Mouse (Mus musculus) myocyte (in vitro differentiated cells): ENCODE results near the gene Slc24a4. TPM values are rescaled to one million over a fixed set of nuclear protein-coding genes. Genes with fewer than 3 reads are reported as not detected.

Source experiments
- H3K27me3 ChIP-seq: one replicate; pipeline ENCODE4 v1.6.1; 2011; ENCODE audit not compliant: control insufficient read depth, insufficient read depth, insufficient read length
- H3K36me3 ChIP-seq: one replicate; pipeline ENCODE4 v1.6.1; 2011; ENCODE audit not compliant: control insufficient read depth, insufficient read depth
- H3K4me2 ChIP-seq: one replicate; pipeline ENCODE4 v1.6.1; 2011; ENCODE audit warnings: low read depth, control low read depth
- H3K4me3 ChIP-seq: one replicate; pipeline ENCODE4 v1.5.1; 2011; ENCODE audit warnings: mild to moderate bottlenecking, control low read depth, moderate library complexity
- H3K79me2 ChIP-seq: one replicate; pipeline ENCODE4 v1.6.1; 2011; ENCODE audit not compliant: control insufficient read depth, insufficient read depth
- H3ac ChIP-seq: one replicate; pipeline ENCODE4 v1.6.1; 2011; ENCODE audit not compliant: control insufficient read depth, insufficient read length
- CEBPB ChIP-seq: IDR thresholded peaks from 2 replicates; pipeline ENCODE4 v1.6.1; 2011; ENCODE audit warnings: mild to moderate bottlenecking, moderate library complexity; ENCODE audit not compliant: poor library complexity, insufficient read depth, severe bottlenecking
- E2F4 ChIP-seq: IDR thresholded peaks from one replicate; pipeline ENCODE4 v1.6.1; 2011; ENCODE audit warnings: mild to moderate bottlenecking, control low read depth, moderate library complexity; ENCODE audit not compliant: insufficient read depth
- MAX ChIP-seq: IDR thresholded peaks from one replicate; pipeline ENCODE4 v1.6.1; 2011; ENCODE audit warnings: low read depth, mild to moderate bottlenecking, control low read depth
- MYOD1 ChIP-seq, 3 experiments: IDR thresholded peaks; one replicate each; pipeline ENCODE4 v1.6.1; 2011; ENCODE audit warnings: control low read depth in 2 of 3, low read depth in 2 of 3, mild to moderate bottlenecking in 2 of 3, moderate library complexity in 1 of 3; ENCODE audit not compliant: insufficient read length in 2 of 3, control insufficient read depth in 1 of 3
- MYOG ChIP-seq, 3 experiments: IDR thresholded peaks; one replicate each; pipeline ENCODE4 v1.6.1; 2011; ENCODE audit warnings: control low read depth in 2 of 3, low read depth in 2 of 3, mild to moderate bottlenecking in 2 of 3; ENCODE audit not compliant: insufficient read length in 2 of 3, control insufficient read depth in 1 of 3, insufficient read depth in 1 of 3
- POLR2A ChIP-seq: IDR thresholded peaks from one replicate; pipeline ENCODE4 v1.6.1; 2011; ENCODE audit warnings: low read depth, mild to moderate bottlenecking, control low read depth, moderate library complexity; ENCODE audit not compliant: insufficient read length
- POLR2AphosphoS2 ChIP-seq: IDR thresholded peaks from one replicate; pipeline ENCODE4 v1.6.1; 2011; ENCODE audit warnings: low read depth, control low read depth; ENCODE audit not compliant: insufficient read length
- REST ChIP-seq: IDR thresholded peaks from one replicate; pipeline ENCODE4 v1.6.1; 2011; ENCODE audit warnings: mild to moderate bottlenecking, control low read depth, moderate library complexity; ENCODE audit not compliant: insufficient read depth, insufficient read length
- SRF ChIP-seq: IDR thresholded peaks from one replicate; pipeline ENCODE4 v1.6.1; 2011; ENCODE audit warnings: low read depth; ENCODE audit not compliant: control insufficient read depth, insufficient read length
- TCF12 ChIP-seq: IDR thresholded peaks from one replicate; pipeline ENCODE4 v1.6.1; 2011; ENCODE audit warnings: mild to moderate bottlenecking, control low read depth; ENCODE audit not compliant: poor library complexity, insufficient read depth, severe bottlenecking
- TCF3 ChIP-seq: IDR thresholded peaks from one replicate; pipeline ENCODE4 v1.6.1; 2011; ENCODE audit warnings: low read depth, control low read depth; ENCODE audit not compliant: insufficient read length
- USF1 ChIP-seq: IDR thresholded peaks from one replicate; pipeline ENCODE4 v1.6.1; 2011; ENCODE audit warnings: low read depth, mild to moderate bottlenecking, control low read depth, moderate library complexity
- polyA plus RNA-seq: library from polyadenylated mRNA; unstranded; fragments of >200 nt; fragmentation: generic; extraction: Trizol; gene quantifications from one replicate; pipeline ENCODE4 v1.2.1, GENCODE M21; 2012; ENCODE audit warnings: missing spikeins

The Slc24a4 gene
- polyA plus RNA-seq, 1 experiment: 0.01 TPM

GRCm38 (mm10) chr12:102127601-102128000 is 932 bp upstream of the Slc24a4 start:
- Histone ChIP-seq H3K4me3 (no peak overlapping the region), H3K27me3 (peaks cover 53% of the 10 kb centered on the region)

GRCm38 (mm10) chr12:102128791-102129507 is 416 bp downstream of the Slc24a4 start:
- Histone ChIP-seq H3K79me2 (no peaks in the 10 kb centered on the region), H3K4me3 (no peak overlapping the region), H3ac (no peak overlapping the region), H3K36me3 (no peaks in the 10 kb centered on the region), H3K4me2 (no peak overlapping the region), H3K27me3 (peaks cover 63% of the 10 kb centered on the region)
- no peak for TF ChIP-seq E2F4
- no peak for TF ChIP-seq MYOD1 (IDR thresholded peaks at IDR 0.05; ENCODE audit: control insufficient read depth in 1 of 3, insufficient read length in 2 of 3, low read depth in 2 of 3)
- TF ChIP-seq TCF12: no peak
- TF ChIP-seq USF1: no peak
- TF ChIP-seq POLR2AphosphoS2: no peak
- TF ChIP-seq CEBPB: no peak
- no peak for TF ChIP-seq MAX
- TF ChIP-seq REST: no peak
- no peak for TF ChIP-seq SRF
- no peak for TF ChIP-seq TCF3
- TF ChIP-seq MYOG (IDR thresholded peaks at IDR 0.05; ENCODE audit: control insufficient read depth in 1 of 3, insufficient read depth in 1 of 3, insufficient read length in 2 of 3, low read depth in 2 of 3): no peak
- TF ChIP-seq POLR2A: no peak

More at GRCm38 (mm10) chr12:102127601-102128000, 932 bp upstream of the Slc24a4 start:
- H3K4me2 ChIP-seq: no peak overlapping the region
- TF ChIP-seq MAX (no peak), POLR2A (no peak), CEBPB (no peak), POLR2AphosphoS2 (no peak), REST (no peak), TCF3 (no peak), MYOD1 (IDR thresholded peaks at IDR 0.05; ENCODE audit: control insufficient read depth in 1 of 3, insufficient read length in 2 of 3, low read depth in 2 of 3) (no peak), USF1 (no peak), TCF12 (no peak)
- no peaks in the 10 kb centered on the region for H3K36me3 ChIP-seq
- H3ac ChIP-seq: no peak overlapping the region
- no peaks in the 10 kb centered on the region for H3K79me2 ChIP-seq

- H3K4me2 ChIP-seq: no peak overlapping the region
- peaks cover 65% of the 10 kb centered on the region for H3K27me3 ChIP-seq
- TF ChIP-seq MYOD1 (IDR thresholded peaks at IDR 0.05; ENCODE audit: control insufficient read depth in 1 of 3, insufficient read length in 2 of 3, low read depth in 2 of 3) (no peak), REST (no peak), SRF (no peak), E2F4 (no peak), POLR2AphosphoS2 (no peak), MYOG (IDR thresholded peaks at IDR 0.05; ENCODE audit: control insufficient read depth in 1 of 3, insufficient read depth in 1 of 3, insufficient read length in 2 of 3, low read depth in 2 of 3) (no peak), MAX (no peak)
- no peak overlapping the region for H3K4me3 ChIP-seq
- no peaks in the 10 kb centered on the region for H3K79me2 ChIP-seq
- no peak overlapping the region for H3ac ChIP-seq
- no peaks in the 10 kb centered on the region for H3K36me3 ChIP-seq
Measured at GRCm38 (mm10) chr12:102129508-102130030, 1.0 kb downstream of the Slc24a4 start.

GRCm38 (mm10) chr12:102139710-102140109 is 11.2 kb downstream of the Slc24a4 start:
- H3K79me2 ChIP-seq: no peaks in the 10 kb centered on the region
- no peak overlapping the region for H3K4me2 ChIP-seq
- no peak overlapping the region for H3ac ChIP-seq
- TF ChIP-seq SRF (no peak), POLR2AphosphoS2 (no peak), REST (no peak), TCF3 (no peak)
- H3K4me3 ChIP-seq: no peak overlapping the region
- peaks cover 3% of the 10 kb centered on the region for H3K27me3 ChIP-seq
- no peaks in the 10 kb centered on the region for H3K36me3 ChIP-seq

GRCm38 (mm10) chr12:102141330-102141729 is 12.8 kb downstream of the Slc24a4 start:
- no peak overlapping the region for H3ac ChIP-seq
- H3K27me3 ChIP-seq: no peaks in the 10 kb centered on the region
- no peak overlapping the region for H3K4me3 ChIP-seq
- H3K36me3 ChIP-seq: no peaks in the 10 kb centered on the region
- peak in 1 of 3 experiments; percentile 8 for TF ChIP-seq MYOD1 (IDR thresholded peaks at IDR 0.05; ENCODE audit: control insufficient read depth in 1 of 3, insufficient read length in 2 of 3, low read depth in 2 of 3)
- no peak for TF ChIP-seq CEBPB
- no peak for TF ChIP-seq E2F4
- TF ChIP-seq TCF3: no peak
- no peak for TF ChIP-seq TCF12
- no peak for TF ChIP-seq SRF
- TF ChIP-seq USF1: peak; percentile 88
- TF ChIP-seq POLR2AphosphoS2: no peak
- peak in 2 of 3 experiments; percentile 8 to 28 for TF ChIP-seq MYOG (IDR thresholded peaks at IDR 0.05; ENCODE audit: control insufficient read depth in 1 of 3, insufficient read depth in 1 of 3, insufficient read length in 2 of 3, low read depth in 2 of 3)
- TF ChIP-seq REST: no peak
- H3K4me2 ChIP-seq: no peak overlapping the region
- H3K79me2 ChIP-seq: no peaks in the 10 kb centered on the region
